Mouse (Mus musculus): ENCODE results near the gene S100a11. TPM values are rescaled to one million over a fixed set of nuclear protein-coding genes. Genes with fewer than 3 reads are reported as not detected.
"Not testable (repeated sequence)": the region's sequence is repeated elsewhere in the genome, so short reads cannot be mapped to it uniquely, and the experiment has no call there.

Gene S100a11
- polyA plus RNA-seq, 1 experiment = 21.5 TPM

DNA sequence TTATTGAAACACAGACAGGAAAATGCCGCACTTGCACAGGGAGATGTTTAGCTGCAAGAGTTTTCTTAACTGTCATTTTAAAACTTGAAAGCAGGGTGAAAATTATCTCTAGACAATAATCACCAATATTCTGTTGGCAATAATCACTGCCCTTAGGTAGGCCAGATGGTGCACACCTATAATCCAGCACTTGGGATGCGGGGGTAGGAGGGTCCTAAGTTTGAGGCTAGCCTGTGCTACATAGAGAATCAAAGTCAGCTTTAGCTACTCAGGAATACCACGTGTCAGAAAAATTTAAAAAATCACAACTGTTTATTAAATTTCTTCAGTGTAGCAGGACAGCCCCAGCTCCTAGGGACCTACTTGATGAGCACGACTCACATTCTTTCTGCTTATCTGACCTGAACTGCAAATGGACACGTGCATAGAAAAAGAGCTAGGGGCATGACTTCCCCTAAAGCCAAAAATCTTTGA is 395 bp upstream of the S100a11 start:
- H3K4me3 ChIP-seq (ENCODE audit: insufficient read depth, low read length) = 0 out of 2 replicates have a peak overlapping the region, but pooled peaks have one; percentile 17
- TF ChIP-seq POLR2A (IDR thresholded peaks at IDR 0.05; ENCODE audit: extremely low read depth, insufficient read depth, low read length) = no peak
- TF ChIP-seq CTCF (IDR thresholded peaks at IDR 0.05; ENCODE audit: extremely low read depth, insufficient read depth, low read length) = no peak
- no peak overlapping the region for H3K27ac ChIP-seq (ENCODE audit: insufficient read depth, low read length)
- no peaks in the 10 kb centered on the region for H3K4me1 ChIP-seq (ENCODE audit: control insufficient read depth, insufficient read depth, low read length)

DNA sequence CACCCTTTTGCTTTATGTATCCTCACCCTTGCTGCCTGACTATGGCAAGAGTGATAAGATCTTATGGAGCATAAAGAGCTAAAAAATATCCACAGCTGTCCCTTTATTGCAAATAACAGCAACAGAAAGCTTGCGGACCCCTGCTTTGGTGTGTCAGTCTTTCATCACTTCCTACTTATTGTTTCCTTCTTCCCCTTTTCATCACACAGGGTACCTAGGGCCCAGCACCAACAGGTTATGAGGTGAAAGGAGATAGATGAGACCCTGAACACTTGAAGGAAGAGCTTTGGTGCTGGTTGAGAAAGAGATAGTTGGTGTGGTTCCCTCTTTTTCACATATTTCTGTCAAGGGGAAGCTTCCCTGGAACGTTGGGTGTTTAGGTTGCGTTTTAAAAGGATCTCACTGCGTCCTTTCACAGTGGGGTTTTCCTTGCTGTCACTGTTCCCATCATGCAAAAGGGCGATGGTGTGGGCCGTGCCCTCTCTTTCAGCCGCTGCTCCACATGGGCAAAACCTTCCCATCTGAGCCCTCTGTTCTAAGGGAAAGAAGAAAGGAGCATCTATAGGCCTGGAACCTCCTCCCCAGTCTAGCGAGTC is 1.3 kb downstream of the S100a11 start:
- Histone ChIP-seq H3K4me1 (ENCODE audit: control insufficient read depth, insufficient read depth, low read length) (no peaks in the 10 kb centered on the region), H3K27ac (ENCODE audit: insufficient read depth, low read length) (no peak overlapping the region), H3K4me3 (ENCODE audit: insufficient read depth, low read length) (no peak overlapping the region)
- no peak for TF ChIP-seq CTCF (IDR thresholded peaks at IDR 0.05; ENCODE audit: extremely low read depth, insufficient read depth, low read length)
- no peak for TF ChIP-seq POLR2A (IDR thresholded peaks at IDR 0.05; ENCODE audit: extremely low read depth, insufficient read depth, low read length)

DNA sequence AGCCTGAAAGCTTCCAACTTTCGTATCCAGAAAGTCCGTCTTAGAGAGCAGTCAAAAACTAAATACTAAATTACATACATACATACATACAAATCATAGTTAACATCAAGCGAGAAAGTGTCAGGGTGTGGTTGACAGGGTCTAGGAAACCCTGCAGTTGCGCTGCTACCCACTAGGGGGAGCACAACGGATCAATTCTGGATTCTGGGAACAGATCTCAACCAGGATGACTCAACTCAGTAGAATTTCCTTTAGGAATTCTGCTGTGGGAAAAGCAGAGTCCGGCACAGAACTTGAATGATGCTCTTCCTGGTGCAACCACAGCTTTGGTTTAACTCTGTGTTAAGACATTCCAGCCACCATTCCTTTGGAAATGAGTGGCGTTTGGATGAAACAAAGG is 2.3 kb downstream of the S100a11 start:
- TF ChIP-seq POLR2A (IDR thresholded peaks at IDR 0.05; ENCODE audit: extremely low read depth, insufficient read depth, low read length) (no peak), CTCF (IDR thresholded peaks at IDR 0.05; ENCODE audit: extremely low read depth, insufficient read depth, low read length) (peak; percentile 80)
- Histone ChIP-seq H3K4me1 (ENCODE audit: control insufficient read depth, insufficient read depth, low read length) (no peaks in the 10 kb centered on the region), H3K27ac (ENCODE audit: insufficient read depth, low read length) (no peak overlapping the region), H3K4me3 (ENCODE audit: insufficient read depth, low read length) (no peak overlapping the region)

DNA sequence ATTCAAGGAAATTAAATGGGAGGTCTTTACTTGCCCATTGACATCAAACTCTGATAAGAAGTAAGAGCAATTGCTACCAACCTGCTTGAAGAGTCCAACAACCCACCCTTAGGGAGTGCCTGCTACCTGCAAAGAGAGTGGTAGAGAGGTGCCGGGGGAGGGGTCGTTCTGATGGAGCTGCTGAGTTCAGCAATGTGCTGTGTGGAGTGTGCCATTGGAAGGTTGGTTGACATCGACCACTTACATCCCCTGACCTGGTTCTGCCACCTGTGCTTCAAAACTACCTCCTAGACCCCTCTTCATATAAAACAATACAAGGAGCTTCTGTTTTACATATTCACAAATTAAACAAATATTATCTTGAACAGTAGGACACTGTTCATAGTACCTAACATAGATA is 7.0 kb downstream of the S100a11 start:
- no peak for TF ChIP-seq CTCF (IDR thresholded peaks at IDR 0.05; ENCODE audit: extremely low read depth, insufficient read depth, low read length)
- TF ChIP-seq POLR2A (IDR thresholded peaks at IDR 0.05; ENCODE audit: extremely low read depth, insufficient read depth, low read length) = no peak

DNA sequence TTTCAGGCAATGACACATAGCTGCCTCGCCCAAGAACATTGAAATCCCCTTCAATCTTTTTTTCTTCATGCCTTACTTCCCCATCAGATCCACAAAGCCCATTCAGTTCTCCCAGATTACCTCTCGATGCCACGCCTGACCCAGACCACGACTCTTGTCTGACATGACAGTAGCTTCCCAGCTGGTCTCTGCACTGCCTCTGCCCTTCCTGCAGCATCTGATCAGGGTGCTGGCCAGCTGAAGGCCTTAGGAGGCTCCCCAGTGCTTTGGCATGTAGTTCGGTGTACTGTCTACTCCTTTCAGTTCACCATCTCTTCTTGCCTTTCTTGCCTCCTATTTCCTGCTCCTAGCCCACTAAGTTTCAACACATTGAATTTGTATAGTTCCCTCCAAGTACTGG is 8.5 kb downstream of the S100a11 start:
- H3K27ac ChIP-seq (ENCODE audit: insufficient read depth, low read length) = no peak overlapping the region

More for the DNA sequence above, 7.0 kb downstream of the S100a11 start:
- no peaks in the 10 kb centered on the region for H3K4me1 ChIP-seq (ENCODE audit: control insufficient read depth, insufficient read depth, low read length)
- H3K4me3 ChIP-seq (ENCODE audit: insufficient read depth, low read length) = no peak overlapping the region
- no peak overlapping the region for H3K27ac ChIP-seq (ENCODE audit: insufficient read depth, low read length)

GRCm38 (mm10) chr3:93537068-93537576 is 16.8 kb downstream of the S100a11 start:
- no peak for TF ChIP-seq POLR2A (IDR thresholded peaks at IDR 0.05; ENCODE audit: extremely low read depth, insufficient read depth, low read length)
- no peak for TF ChIP-seq CTCF (IDR thresholded peaks at IDR 0.05; ENCODE audit: extremely low read depth, insufficient read depth, low read length)
- Histone ChIP-seq H3K4me3 (ENCODE audit: insufficient read depth, low read length) (no peak overlapping the region), H3K27ac (ENCODE audit: insufficient read depth, low read length) (no peak overlapping the region), H3K4me1 (ENCODE audit: control insufficient read depth, insufficient read depth, low read length) (no peaks in the 10 kb centered on the region)

More for the DNA sequence above, 8.5 kb downstream of the S100a11 start:
- TF ChIP-seq CTCF (IDR thresholded peaks at IDR 0.05; ENCODE audit: extremely low read depth, insufficient read depth, low read length) (no peak), POLR2A (IDR thresholded peaks at IDR 0.05; ENCODE audit: extremely low read depth, insufficient read depth, low read length) (no peak)
- Histone ChIP-seq H3K4me3 (ENCODE audit: insufficient read depth, low read length) (no peak overlapping the region), H3K4me1 (ENCODE audit: control insufficient read depth, insufficient read depth, low read length) (no peaks in the 10 kb centered on the region)

DNA sequence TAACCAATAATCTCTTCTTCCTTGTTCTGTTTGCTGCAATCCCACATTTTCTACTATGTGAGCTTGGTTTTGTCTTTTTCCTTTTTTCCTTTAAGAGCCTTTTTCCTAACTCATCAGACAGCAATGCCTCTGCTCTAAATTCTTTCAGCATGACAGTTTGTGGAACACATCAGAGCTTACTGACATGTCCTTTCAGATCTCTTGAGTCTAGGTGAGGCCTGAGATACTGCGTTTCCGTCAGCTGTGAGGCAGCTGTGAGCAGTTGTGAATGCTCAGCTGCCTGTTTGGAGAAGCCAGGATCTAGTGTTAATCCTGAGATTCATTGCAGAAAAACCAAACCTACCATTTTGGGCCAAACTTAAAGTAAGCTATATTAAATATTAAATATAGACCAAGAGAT is 18.2 kb downstream of the S100a11 start:
- Histone ChIP-seq H3K4me3 (ENCODE audit: insufficient read depth, low read length) (no peak overlapping the region), H3K4me1 (ENCODE audit: control insufficient read depth, insufficient read depth, low read length) (no peaks in the 10 kb centered on the region), H3K27ac (ENCODE audit: insufficient read depth, low read length) (no peak overlapping the region)
- no peak for TF ChIP-seq CTCF (IDR thresholded peaks at IDR 0.05; ENCODE audit: extremely low read depth, insufficient read depth, low read length)
- no peak for TF ChIP-seq POLR2A (IDR thresholded peaks at IDR 0.05; ENCODE audit: extremely low read depth, insufficient read depth, low read length)

DNA sequence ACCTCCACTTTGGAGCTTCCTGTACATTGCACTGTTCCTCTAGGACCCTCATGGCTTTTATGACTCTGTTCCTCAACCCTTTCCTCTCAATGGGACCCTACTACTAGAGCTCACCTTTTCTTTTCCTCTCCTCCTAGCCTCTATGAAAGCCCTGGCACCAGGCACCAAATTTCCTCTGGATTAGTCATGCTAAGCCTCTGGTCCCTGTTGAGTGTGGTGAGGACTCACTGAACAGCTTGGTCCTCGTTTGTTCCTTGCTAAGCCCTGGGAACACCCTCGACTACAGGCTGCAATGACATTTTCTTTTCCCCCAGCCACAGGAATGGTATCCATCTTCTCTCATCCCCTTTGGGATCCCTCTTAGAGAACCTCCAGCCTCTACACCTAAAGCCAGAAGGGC is 21.2 kb downstream of the S100a11 start:
- Histone ChIP-seq H3K4me1 (ENCODE audit: control insufficient read depth, insufficient read depth, low read length) (no peaks in the 10 kb centered on the region), H3K4me3 (ENCODE audit: insufficient read depth, low read length) (no peak overlapping the region), H3K27ac (ENCODE audit: insufficient read depth, low read length) (no peak overlapping the region)
- TF ChIP-seq CTCF (IDR thresholded peaks at IDR 0.05; ENCODE audit: extremely low read depth, insufficient read depth, low read length) (no peak), POLR2A (IDR thresholded peaks at IDR 0.05; ENCODE audit: extremely low read depth, insufficient read depth, low read length) (no peak)

DNA sequence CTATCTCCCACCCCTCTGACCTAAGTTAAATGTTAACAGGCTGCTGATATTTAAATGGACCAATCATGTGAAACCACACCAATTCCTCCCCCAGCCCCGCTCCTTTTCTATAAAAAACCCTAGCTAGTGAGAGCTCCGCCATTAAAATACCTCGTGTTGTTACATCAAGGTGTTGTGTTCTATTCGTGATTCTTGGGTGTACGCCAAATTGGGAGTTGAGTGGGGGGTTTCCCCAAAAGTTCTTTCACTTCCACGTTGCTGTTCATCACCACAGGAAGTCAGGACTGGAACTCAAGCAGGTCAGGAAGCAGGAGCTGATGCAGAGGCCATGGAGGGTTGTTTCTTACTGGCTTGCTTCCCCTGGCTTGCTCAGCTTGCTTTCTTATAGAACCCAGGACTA is 23.9 kb downstream of the S100a11 start:
- not testable (repeated sequence) for H3K4me3 ChIP-seq (ENCODE audit: insufficient read depth, low read length); H3K4me1 ChIP-seq (ENCODE audit: control insufficient read depth, insufficient read depth, low read length); H3K27ac ChIP-seq (ENCODE audit: insufficient read depth, low read length)

- Histone ChIP-seq H3K27ac (ENCODE audit: insufficient read depth, low read length) (no peak overlapping the region), H3K4me1 (ENCODE audit: control insufficient read depth, insufficient read depth, low read length) (no peaks in the 10 kb centered on the region), H3K4me3 (ENCODE audit: insufficient read depth, low read length) (no peak overlapping the region)
- TF ChIP-seq POLR2A (IDR thresholded peaks at IDR 0.05; ENCODE audit: extremely low read depth, insufficient read depth, low read length) (no peak), CTCF (IDR thresholded peaks at IDR 0.05; ENCODE audit: extremely low read depth, insufficient read depth, low read length) (peak; percentile 88)
Observed at GRCm38 (mm10) chr3:93547099-93547648, 26.9 kb downstream of the S100a11 start.
